Mouse (Mus musculus): Measurements from ENCODE around the gene Eef1a2. TPM values are rescaled to one million over a fixed set of nuclear protein-coding genes. Genes with fewer than 3 reads are reported as not detected.

Eef1a2 gene
- polyA plus RNA-seq, 1 experiment, result 0.60 TPM

DNA sequence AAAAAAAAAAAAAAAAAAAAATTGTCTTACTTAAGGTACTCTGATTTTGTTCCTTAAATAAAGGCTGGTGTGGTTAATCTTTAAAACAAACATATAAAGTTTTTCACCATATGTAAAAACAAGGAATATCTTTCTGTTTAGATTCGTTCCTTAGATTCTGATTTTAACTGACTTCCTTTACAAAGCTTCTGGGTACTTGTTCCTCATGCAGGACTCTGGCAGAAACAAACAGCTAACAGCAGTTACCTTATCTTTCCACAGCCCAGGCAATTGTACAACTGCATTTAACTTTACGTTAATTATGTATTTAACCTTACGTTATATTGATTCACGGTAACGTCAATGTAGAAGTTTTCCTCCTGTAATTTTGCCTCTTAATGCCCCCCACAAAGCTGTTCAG, 9.7 kb upstream of the Eef1a2 start:
- no peaks in the 10 kb centered on the region for H3K79me2 ChIP-seq (ENCODE audit: control insufficient read depth, insufficient read depth)
- peaks cover 13% of the 10 kb centered on the region for H3K27me3 ChIP-seq (ENCODE audit: control insufficient read depth, insufficient read depth, insufficient read length)
- H3K4me2 ChIP-seq (ENCODE audit: low read depth), result no peak overlapping the region
- TF ChIP-seq USF1 (IDR thresholded peaks at IDR 0.05; ENCODE audit: low read depth), result no peak
- TF ChIP-seq POLR2AphosphoS2 (IDR thresholded peaks at IDR 0.05; ENCODE audit: insufficient read length, low read depth), result no peak
- no peak for TF ChIP-seq TCF3 (IDR thresholded peaks at IDR 0.05; ENCODE audit: insufficient read length, low read depth)
- no peak for TF ChIP-seq MYOD1 (IDR thresholded peaks at IDR 0.05; ENCODE audit: control insufficient read depth in 1 of 3, insufficient read length in 2 of 3, low read depth in 2 of 3)
- TF ChIP-seq POLR2A (IDR thresholded peaks at IDR 0.05; ENCODE audit: insufficient read length, low read depth), result no peak
- no peak for TF ChIP-seq E2F4 (IDR thresholded peaks at IDR 0.05; ENCODE audit: insufficient read depth)
- TF ChIP-seq CEBPB (IDR thresholded peaks at IDR 0.05; ENCODE audit: insufficient read depth, poor library complexity, severe bottlenecking), result no peak
- no peak for TF ChIP-seq MAX (IDR thresholded peaks at IDR 0.05; ENCODE audit: low read depth)
- no peak for TF ChIP-seq MYOG (IDR thresholded peaks at IDR 0.05; ENCODE audit: control insufficient read depth in 1 of 3, insufficient read depth in 1 of 3, insufficient read length in 2 of 3, low read depth in 2 of 3)
- TF ChIP-seq TCF12 (IDR thresholded peaks at IDR 0.05; ENCODE audit: insufficient read depth, poor library complexity, severe bottlenecking), result no peak
- TF ChIP-seq SRF (IDR thresholded peaks at IDR 0.05; ENCODE audit: control insufficient read depth, insufficient read length, low read depth), result no peak
- H3K4me3 ChIP-seq, result no peak overlapping the region
- no peaks in the 10 kb centered on the region for H3K36me3 ChIP-seq (ENCODE audit: control insufficient read depth, insufficient read depth)
- H3ac ChIP-seq (ENCODE audit: control insufficient read depth, insufficient read length), result no peak overlapping the region

- Histone ChIP-seq H3K36me3 (ENCODE audit: control insufficient read depth, insufficient read depth) (no peaks in the 10 kb centered on the region), H3K79me2 (ENCODE audit: control insufficient read depth, insufficient read depth) (no peaks in the 10 kb centered on the region)
Measured at GRCm38 (mm10) chr2:181160821-181161220, 4.0 kb upstream of the Eef1a2 start.

DNA sequence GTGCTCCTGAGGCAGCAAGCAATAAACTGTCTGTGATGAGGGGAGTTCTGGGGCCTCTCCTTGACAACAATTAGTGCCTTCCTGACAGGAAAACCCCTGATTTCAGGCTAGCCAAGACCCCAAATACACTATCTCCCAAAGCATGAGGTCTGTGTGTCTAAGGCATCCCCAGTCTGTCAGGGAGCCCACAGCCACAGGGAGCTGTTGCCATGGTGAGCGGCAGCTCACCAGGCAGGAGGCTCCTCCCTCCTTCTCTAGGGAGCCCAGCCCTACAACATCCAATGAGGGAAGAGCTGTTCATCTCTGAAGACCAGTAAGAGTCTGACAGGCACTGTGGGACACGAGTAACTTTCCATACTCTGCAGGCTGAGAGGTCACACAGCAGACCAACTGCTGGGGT, 3.0 kb upstream of the Eef1a2 start:
- H3ac ChIP-seq (ENCODE audit: control insufficient read depth, insufficient read length), result no peak overlapping the region
- no peak overlapping the region for H3K4me2 ChIP-seq (ENCODE audit: low read depth)
- no peaks in the 10 kb centered on the region for H3K36me3 ChIP-seq (ENCODE audit: control insufficient read depth, insufficient read depth)
- H3K4me3 ChIP-seq, result no peak overlapping the region
- peaks cover 34% of the 10 kb centered on the region for H3K27me3 ChIP-seq (ENCODE audit: control insufficient read depth, insufficient read depth, insufficient read length)
- TF ChIP-seq MYOG (IDR thresholded peaks at IDR 0.05; ENCODE audit: control insufficient read depth in 1 of 3, insufficient read depth in 1 of 3, insufficient read length in 2 of 3, low read depth in 2 of 3), result no peak
- TF ChIP-seq SRF (IDR thresholded peaks at IDR 0.05; ENCODE audit: control insufficient read depth, insufficient read length, low read depth), result no peak
- no peak for TF ChIP-seq TCF3 (IDR thresholded peaks at IDR 0.05; ENCODE audit: insufficient read length, low read depth)
- no peak for TF ChIP-seq MYOD1 (IDR thresholded peaks at IDR 0.05; ENCODE audit: control insufficient read depth in 1 of 3, insufficient read length in 2 of 3, low read depth in 2 of 3)
- TF ChIP-seq TCF12 (IDR thresholded peaks at IDR 0.05; ENCODE audit: insufficient read depth, poor library complexity, severe bottlenecking), result no peak
- TF ChIP-seq POLR2A (IDR thresholded peaks at IDR 0.05; ENCODE audit: insufficient read length, low read depth), result no peak
- no peak for TF ChIP-seq USF1 (IDR thresholded peaks at IDR 0.05; ENCODE audit: low read depth)
- TF ChIP-seq POLR2AphosphoS2 (IDR thresholded peaks at IDR 0.05; ENCODE audit: insufficient read length, low read depth), result no peak
- TF ChIP-seq E2F4 (IDR thresholded peaks at IDR 0.05; ENCODE audit: insufficient read depth), result no peak
- no peak for TF ChIP-seq MAX (IDR thresholded peaks at IDR 0.05; ENCODE audit: low read depth)
- TF ChIP-seq REST (IDR thresholded peaks at IDR 0.05; ENCODE audit: insufficient read depth, insufficient read length), result no peak
- no peak for TF ChIP-seq CEBPB (IDR thresholded peaks at IDR 0.05; ENCODE audit: insufficient read depth, poor library complexity, severe bottlenecking)
- no peaks in the 10 kb centered on the region for H3K79me2 ChIP-seq (ENCODE audit: control insufficient read depth, insufficient read depth)

More at GRCm38 (mm10) chr2:181160821-181161220, 4.0 kb upstream of the Eef1a2 start:
- no peak overlapping the region for H3K4me3 ChIP-seq
- TF ChIP-seq SRF (IDR thresholded peaks at IDR 0.05; ENCODE audit: control insufficient read depth, insufficient read length, low read depth) (no peak), TCF12 (IDR thresholded peaks at IDR 0.05; ENCODE audit: insufficient read depth, poor library complexity, severe bottlenecking) (no peak), MYOD1 (IDR thresholded peaks at IDR 0.05; ENCODE audit: control insufficient read depth in 1 of 3, insufficient read length in 2 of 3, low read depth in 2 of 3) (no peak), MYOG (IDR thresholded peaks at IDR 0.05; ENCODE audit: control insufficient read depth in 1 of 3, insufficient read depth in 1 of 3, insufficient read length in 2 of 3, low read depth in 2 of 3) (no peak), USF1 (IDR thresholded peaks at IDR 0.05; ENCODE audit: low read depth) (no peak), POLR2A (IDR thresholded peaks at IDR 0.05; ENCODE audit: insufficient read length, low read depth) (no peak), CEBPB (IDR thresholded peaks at IDR 0.05; ENCODE audit: insufficient read depth, poor library complexity, severe bottlenecking) (no peak), MAX (IDR thresholded peaks at IDR 0.05; ENCODE audit: low read depth) (no peak), POLR2AphosphoS2 (IDR thresholded peaks at IDR 0.05; ENCODE audit: insufficient read length, low read depth) (no peak), TCF3 (IDR thresholded peaks at IDR 0.05; ENCODE audit: insufficient read length, low read depth) (no peak), E2F4 (IDR thresholded peaks at IDR 0.05; ENCODE audit: insufficient read depth) (no peak), REST (IDR thresholded peaks at IDR 0.05; ENCODE audit: insufficient read depth, insufficient read length) (no peak)
- no peak overlapping the region for H3K4me2 ChIP-seq (ENCODE audit: low read depth)
- H3ac ChIP-seq (ENCODE audit: control insufficient read depth, insufficient read length), result no peak overlapping the region
- peaks cover 31% of the 10 kb centered on the region for H3K27me3 ChIP-seq (ENCODE audit: control insufficient read depth, insufficient read depth, insufficient read length)

- Histone ChIP-seq H3ac (ENCODE audit: control insufficient read depth, insufficient read length) (no peak overlapping the region), H3K4me3 (no peak overlapping the region), H3K4me2 (ENCODE audit: low read depth) (no peak overlapping the region), H3K36me3 (ENCODE audit: control insufficient read depth, insufficient read depth) (no peaks in the 10 kb centered on the region), H3K27me3 (ENCODE audit: control insufficient read depth, insufficient read depth, insufficient read length) (peaks cover 35% of the 10 kb centered on the region), H3K79me2 (ENCODE audit: control insufficient read depth, insufficient read depth) (no peaks in the 10 kb centered on the region)
- TF ChIP-seq TCF3 (IDR thresholded peaks at IDR 0.05; ENCODE audit: insufficient read length, low read depth) (no peak), E2F4 (IDR thresholded peaks at IDR 0.05; ENCODE audit: insufficient read depth) (no peak), REST (IDR thresholded peaks at IDR 0.05; ENCODE audit: insufficient read depth, insufficient read length) (no peak), MYOG (IDR thresholded peaks at IDR 0.05; ENCODE audit: control insufficient read depth in 1 of 3, insufficient read depth in 1 of 3, insufficient read length in 2 of 3, low read depth in 2 of 3) (no peak)
Measured at GRCm38 (mm10) chr2:181159091-181159514, 2.3 kb upstream of the Eef1a2 start.

GRCm38 (mm10) chr2:181158471-181158870, 1.7 kb upstream of the Eef1a2 start:
- no peak overlapping the region for H3K4me2 ChIP-seq (ENCODE audit: low read depth)
- no peaks in the 10 kb centered on the region for H3K36me3 ChIP-seq (ENCODE audit: control insufficient read depth, insufficient read depth)
- TF ChIP-seq MYOD1 (IDR thresholded peaks at IDR 0.05; ENCODE audit: control insufficient read depth in 1 of 3, insufficient read length in 2 of 3, low read depth in 2 of 3) (no peak), TCF3 (IDR thresholded peaks at IDR 0.05; ENCODE audit: insufficient read length, low read depth) (no peak), TCF12 (IDR thresholded peaks at IDR 0.05; ENCODE audit: insufficient read depth, poor library complexity, severe bottlenecking) (no peak), CEBPB (IDR thresholded peaks at IDR 0.05; ENCODE audit: insufficient read depth, poor library complexity, severe bottlenecking) (no peak), MAX (IDR thresholded peaks at IDR 0.05; ENCODE audit: low read depth) (no peak), E2F4 (IDR thresholded peaks at IDR 0.05; ENCODE audit: insufficient read depth) (no peak), REST (IDR thresholded peaks at IDR 0.05; ENCODE audit: insufficient read depth, insufficient read length) (no peak), USF1 (IDR thresholded peaks at IDR 0.05; ENCODE audit: low read depth) (no peak), MYOG (IDR thresholded peaks at IDR 0.05; ENCODE audit: control insufficient read depth in 1 of 3, insufficient read depth in 1 of 3, insufficient read length in 2 of 3, low read depth in 2 of 3) (no peak), POLR2AphosphoS2 (IDR thresholded peaks at IDR 0.05; ENCODE audit: insufficient read length, low read depth) (no peak), SRF (IDR thresholded peaks at IDR 0.05; ENCODE audit: control insufficient read depth, insufficient read length, low read depth) (no peak), POLR2A (IDR thresholded peaks at IDR 0.05; ENCODE audit: insufficient read length, low read depth) (no peak)
- peaks cover 37% of the 10 kb centered on the region for H3K27me3 ChIP-seq (ENCODE audit: control insufficient read depth, insufficient read depth, insufficient read length)
- H3ac ChIP-seq (ENCODE audit: control insufficient read depth, insufficient read length), result no peak overlapping the region
- no peaks in the 10 kb centered on the region for H3K79me2 ChIP-seq (ENCODE audit: control insufficient read depth, insufficient read depth)
- no peak overlapping the region for H3K4me3 ChIP-seq
